Mouse (Mus musculus) layer of hippocampus, adult 9-10 months (tissue): ENCODE results near the gene Hs6st2.

ENCODE experiments used
- DNase-seq: peaks from one replicate; pipeline ENCODE4 v3.0.0; 2022; ENCODE audit warnings: low spot score

Hs6st2 gene

DNA sequence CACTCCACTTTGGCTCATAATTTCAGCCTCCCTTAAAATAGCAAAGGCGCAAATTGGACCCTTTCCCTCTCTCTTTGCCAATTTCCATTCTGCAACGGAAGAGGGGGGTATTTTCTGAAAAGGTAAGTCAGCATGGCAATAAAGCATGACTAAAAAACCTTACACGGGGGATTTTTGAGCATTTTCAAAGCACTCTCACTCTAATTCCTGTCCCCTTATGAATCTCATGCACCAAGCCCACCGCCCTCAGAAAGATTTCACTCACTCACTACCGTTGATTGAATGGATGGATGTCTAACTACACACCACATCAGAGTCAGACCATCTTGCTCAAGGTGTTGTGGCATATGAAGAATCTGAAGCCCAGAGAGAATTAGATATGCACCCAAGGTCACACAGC is at the start of gene Hs6st2:
Gene Hs6st2 (minus strand): TSS at position 101 of the 400 bp plus-strand sequence.
- DNase-seq = no peak

DNA sequence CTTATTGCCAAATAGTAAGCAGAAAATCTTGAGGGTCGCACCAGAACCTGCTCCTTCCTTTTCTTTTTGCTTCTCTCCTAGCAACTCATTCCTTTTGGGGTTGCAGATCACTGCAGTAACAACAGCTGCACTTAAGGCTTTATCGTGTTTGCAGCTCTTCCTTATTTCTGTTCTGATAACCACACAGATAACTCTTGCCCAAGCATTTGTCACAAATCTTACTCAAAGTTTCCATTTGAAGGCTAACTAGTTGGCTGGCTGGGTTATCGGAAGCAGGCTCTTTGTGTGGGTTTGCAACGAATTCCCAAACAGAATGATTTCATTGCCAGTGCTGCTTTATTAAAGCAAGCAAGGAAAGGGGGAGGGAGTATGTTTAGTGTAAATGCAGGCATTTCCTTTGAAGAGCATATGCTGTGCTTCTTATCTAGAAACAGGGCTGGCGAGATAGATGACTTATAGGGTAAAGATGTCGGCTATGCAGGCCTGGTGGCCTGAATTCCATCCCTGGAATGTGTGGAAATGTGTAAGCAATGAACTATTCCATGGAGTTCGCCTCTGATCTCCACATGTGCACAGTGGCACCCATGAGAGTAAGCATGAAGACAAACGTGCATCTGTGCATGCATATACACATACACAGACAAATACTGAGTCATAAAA is 32.6 kb upstream of the Hs6st2 start:
- no peak for DNase-seq

DNA sequence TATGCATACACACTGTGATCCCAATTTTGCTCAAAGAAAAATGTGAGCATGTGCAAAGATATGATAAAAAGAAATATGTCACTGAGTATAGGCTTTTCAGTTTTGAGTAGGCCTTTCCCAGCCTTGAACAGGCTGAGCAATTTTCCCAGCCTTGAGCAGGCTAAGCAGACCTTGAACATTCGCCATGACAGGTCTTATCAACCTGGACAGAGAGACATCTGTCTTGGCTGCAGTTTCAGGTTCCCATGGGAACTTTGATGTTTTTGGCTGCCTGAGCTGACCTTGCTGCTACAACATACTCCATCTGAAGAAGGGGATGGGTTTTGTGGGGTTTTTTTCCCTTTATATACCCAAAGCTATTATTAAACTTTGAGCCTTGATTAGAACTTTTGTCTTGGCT is 31.3 kb upstream of the Hs6st2 start:
- no peak for DNase-seq

DNA sequence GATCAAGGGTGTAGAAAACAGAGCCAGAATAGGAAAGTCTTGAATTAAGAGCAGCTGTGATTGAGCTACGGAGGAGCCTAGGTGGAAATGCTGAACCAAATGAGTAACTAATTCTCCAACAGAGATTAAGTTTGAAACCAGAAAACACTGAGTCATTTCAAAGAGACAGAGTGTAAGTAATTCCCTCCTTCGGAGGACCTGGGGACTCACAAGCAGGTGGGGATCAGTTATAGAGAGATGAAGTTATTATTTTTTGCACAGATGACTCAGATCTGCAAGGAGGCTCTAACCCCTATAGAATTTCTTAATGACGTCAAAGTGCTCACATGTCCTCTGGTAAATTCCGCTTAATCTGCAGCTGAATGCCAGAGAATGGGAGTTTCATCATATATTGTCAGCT is 21.2 kb upstream of the Hs6st2 start:
- DNase-seq = no peak

DNA sequence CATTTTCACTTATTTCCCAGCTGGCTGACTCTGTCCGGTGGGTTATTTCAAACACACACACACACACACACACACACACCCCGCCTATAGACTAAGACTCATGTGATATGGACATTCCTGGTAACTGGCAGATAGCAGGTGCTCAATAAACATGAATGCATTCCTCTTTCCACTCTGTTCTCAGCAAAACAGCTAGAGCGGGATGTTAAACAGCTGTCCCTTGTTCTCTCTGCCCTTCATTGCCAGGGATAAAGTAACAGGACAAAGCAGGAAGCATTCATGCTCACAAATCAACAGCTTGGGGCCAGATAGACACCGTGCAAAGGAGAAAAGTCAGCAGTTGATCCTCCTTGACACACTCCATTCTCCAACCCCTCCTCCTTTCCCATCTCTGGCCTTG is 17.4 kb upstream of the Hs6st2 start:
- no peak for DNase-seq

DNA sequence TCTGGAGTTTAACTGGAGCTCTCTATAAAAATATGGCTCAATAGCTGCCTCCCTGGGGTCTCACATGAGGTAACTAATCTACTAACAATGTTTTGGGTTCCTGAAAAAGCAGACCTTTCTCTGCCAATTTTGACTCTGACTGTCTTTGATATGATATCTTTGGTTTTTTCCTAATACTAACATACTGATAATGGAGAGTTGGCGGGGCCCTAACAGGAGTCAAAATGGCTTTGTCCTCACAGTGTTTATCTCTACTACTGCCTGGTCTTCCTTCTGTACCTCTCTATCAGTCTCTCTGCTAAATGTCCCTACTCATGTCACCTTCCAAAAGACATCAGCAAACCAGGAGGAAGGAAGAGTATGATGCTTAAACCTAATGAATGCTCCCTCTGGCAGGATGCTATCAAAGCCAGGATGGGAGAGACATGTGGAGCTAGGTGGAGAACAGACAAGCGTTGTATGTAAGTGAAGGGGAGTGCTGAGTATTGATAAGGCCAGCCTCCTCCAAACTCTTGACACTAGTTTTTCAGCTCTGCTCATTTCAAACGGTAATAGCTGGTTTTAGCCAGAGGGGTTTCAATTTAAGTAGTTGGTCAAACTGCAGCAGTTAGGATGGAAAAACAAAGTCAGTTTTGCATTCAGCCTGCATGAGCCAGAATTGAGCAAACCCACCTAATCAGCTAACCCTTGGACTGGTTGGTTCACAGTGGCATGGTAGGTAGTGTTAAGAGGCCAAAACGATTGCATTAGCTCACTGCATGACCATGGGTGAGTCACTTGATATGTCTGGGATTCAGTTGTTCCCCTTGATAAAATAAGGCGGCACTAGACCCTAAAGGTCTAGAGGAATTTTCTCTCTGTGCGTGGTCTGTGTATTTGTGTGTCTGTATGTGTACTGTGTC is 4.6 kb upstream of the Hs6st2 start:
- no peak for DNase-seq

DNA sequence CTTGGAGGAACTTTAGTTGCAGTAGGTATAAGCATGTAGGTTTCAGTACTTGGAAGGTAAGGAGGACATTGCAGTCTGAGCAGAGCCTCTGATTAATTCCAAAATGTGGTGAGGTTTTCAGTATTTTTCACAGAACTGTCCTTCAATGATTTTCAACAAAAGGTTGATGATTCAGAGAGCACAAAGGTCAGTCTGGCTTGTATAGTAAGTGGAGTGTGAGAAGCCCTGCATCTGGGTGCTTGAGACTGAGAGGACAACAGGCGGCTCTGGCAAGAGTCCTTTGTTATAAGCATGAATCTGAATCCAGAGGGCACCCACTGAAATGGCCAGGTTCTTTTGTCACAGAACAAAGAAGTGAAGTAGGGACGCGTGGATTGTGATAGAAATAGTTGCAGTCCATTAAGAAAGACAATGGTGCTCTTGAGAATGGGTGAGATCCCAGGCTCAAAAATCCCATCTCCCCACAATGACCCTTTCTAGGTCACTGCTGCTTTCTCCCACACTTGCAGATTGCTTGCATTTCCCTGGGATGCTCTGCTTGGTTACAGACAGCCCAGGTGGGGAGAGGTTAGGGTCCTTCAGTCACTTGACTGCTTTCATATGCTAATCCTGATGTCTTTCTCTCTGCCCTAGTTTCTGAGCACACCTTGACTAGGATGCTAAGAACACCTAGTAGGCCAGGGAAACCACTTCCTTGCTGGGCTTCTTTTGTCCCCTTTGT is 2.8 kb upstream of the Hs6st2 start:
- DNase-seq = no peak

DNA sequence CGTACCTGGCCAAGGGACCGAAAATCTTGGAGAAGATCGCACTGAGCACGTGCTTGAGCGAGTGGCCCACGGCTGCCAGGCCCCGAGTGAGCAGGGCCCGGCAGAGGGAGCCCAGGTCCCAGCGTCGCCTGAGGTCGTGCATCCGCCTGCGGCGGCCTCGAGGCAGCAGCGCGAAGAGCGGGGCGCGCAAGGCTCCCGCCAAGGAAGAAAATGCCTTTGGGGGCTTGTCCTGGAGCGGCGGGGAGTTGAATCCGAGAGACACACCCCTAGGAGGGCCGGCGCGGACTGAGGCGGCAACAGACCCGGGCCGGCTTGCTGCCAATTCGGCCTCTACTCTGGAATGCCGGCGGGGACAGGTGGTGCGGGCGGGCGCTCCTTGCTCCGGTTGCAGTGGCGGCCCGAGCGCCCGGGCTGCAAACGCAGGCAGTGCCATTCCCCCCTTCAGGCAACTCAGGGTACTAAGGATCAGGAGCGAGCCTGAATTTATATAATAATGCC is 437 bp downstream of the Hs6st2 start:
- no peak for DNase-seq

DNA sequence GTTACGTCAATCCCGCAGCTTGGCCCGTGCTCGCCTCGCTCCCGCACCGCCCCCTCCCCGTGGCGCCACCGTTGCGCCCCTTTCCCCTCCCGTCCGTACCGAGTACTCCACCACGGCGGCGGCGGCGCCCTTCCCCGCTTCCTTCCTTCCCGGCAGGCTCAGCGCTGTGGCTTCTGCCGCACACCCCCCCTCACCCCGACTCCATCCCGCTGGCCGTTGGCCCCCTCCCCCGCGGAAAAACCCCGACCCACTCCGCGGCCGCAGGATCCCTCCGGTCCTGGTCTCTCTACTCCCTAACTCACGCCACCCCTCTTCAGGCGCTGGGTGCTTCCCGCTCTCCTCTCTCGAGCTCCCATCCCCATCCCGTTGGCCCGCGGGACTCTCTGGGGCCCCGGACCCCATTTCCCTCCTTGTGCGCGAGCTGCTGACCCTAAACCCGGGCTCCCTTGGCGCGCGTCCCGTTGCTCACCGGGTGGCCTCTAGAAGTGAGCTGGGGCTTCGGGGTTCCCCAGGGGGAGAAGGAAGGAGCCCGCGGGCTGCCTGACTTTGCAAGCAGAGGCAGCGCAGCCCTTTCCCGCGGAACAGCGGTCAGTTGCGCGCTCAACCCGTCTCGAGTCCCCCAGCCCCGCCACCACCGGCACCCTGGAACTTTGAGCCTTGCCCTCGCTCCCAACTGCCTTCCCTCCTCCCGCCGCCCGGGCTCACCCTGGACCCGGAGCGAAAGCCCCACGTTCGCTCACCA is 1.1 kb downstream of the Hs6st2 start:
- no peak for DNase-seq

DNA sequence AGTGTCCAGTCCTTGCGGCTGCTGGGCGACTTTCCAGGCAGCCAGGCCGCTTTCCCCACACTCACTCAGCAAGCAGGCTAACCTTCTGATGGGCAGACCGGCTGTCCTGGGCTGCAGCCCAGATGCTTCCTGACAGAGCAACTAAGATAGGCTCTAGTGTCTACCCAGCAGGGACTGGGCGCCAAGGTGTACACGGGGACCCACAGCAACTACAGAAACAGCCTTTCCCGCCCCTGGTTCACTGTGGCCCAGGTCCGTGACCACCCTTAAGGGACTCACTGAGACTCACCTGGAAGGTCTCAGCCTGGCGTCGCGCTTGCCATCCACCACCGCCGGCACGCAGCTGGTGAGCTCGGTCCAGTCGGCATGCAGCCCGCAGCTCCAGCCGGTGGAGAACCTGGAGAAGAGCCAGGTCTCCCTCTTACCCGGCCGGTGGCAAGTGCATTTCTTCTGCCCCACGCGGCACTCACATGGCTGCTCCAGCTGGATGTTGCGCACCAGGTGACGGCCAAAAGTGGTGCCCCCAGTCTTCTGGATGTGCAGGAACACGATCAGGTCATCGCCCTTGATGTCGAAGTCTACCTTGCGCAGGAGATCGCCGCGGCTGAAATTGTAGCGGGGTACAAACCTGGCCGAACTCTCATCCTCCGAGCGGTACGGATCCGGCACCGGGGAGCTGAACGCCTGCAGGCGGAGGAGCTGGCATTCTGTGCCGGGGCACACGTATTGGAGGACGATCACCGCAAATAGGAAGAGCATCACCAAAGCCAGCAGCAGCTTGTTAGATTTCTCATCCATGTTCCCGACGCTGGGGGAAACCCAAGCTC is 1.8 kb downstream of the Hs6st2 start:
- DNase-seq = no peak

DNA sequence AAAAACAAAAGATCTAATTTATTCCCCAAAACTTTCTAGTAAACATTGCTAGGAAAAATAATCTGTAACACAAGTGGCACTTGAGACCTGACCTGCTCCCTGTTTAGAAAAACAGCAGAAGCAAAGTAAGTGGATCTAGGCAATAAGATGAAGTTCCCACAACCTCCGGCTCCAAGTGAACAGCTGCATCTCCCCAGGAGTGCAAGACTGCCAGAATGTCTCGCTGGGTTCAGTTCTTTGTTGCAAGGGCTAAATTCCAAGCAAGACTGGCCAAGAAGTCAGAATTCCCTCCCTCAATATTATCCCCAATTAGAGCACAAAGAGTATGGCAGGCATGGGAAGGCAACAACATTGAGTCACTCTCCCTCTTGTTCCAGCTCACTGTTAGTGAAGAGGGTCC is 23.4 kb downstream of the Hs6st2 start:
- DNase-seq = no peak

DNA sequence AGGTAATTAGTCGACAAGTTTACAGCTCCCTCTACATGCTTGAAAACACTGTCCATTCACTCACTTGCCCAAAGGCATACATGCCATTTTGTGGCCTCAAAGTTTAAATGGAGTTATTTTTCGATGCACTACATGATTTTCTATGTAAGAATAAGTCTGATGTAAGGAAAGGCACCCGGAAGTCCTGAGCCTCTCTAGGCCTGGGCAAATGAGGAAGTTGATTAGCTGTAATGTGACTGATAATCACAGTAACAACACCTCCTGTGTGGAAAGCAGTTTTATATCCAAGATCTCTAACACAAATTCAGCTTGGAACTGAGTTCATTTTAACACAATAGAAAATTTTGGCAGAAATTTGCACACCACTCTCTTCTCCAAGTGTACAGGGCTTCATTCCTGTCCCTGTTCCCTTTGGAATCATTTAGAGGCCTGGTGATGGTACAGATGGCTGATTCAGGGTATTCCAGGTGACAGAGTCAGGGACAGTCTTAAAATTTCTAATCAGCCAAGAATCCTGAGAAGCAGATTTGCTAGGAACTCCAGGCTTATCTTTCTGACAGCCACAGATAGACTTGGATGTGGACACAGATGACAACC is 38.9 kb downstream of the Hs6st2 start:
- DNase-seq = no peak

DNA sequence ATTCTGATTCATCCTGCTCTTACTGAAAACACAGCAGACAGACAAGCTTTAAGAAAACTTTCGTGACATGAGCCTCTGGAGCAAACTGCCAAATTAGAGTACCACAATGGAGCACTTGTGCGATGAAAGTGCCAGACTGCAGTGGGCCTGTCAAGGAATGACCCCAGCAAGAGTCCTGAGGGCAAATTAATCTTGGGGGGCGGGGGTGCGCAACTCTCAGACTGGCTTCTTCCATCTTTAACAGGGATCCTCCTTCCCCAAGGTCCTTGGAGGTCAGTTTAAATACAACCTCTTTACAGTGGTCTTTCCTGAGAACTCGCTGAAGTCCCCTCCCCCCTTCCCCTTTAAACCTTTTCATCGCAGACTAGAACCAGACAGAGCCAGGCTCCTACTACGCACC is 45.9 kb downstream of the Hs6st2 start:
- no peak for DNase-seq

DNA sequence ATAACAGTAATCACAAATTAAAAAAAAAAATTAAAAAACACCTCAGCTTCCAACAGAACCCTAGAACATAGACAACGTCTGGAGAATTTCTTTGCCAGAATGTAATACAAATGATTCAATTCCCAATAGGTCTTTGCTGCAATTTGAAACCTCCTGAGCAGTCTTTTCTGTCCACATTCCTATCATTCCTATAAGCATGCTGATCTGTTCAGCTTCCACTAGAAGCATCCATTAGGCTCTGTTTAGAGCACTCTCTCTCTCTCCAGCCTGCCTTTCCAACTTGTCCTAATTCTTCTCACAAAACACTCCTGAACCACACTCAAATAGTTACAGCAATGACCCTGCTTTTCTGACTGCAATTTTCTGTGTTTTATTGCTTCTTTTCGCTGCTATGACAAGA is 50.3 kb downstream of the Hs6st2 start:
- DNase-seq = no peak

DNA sequence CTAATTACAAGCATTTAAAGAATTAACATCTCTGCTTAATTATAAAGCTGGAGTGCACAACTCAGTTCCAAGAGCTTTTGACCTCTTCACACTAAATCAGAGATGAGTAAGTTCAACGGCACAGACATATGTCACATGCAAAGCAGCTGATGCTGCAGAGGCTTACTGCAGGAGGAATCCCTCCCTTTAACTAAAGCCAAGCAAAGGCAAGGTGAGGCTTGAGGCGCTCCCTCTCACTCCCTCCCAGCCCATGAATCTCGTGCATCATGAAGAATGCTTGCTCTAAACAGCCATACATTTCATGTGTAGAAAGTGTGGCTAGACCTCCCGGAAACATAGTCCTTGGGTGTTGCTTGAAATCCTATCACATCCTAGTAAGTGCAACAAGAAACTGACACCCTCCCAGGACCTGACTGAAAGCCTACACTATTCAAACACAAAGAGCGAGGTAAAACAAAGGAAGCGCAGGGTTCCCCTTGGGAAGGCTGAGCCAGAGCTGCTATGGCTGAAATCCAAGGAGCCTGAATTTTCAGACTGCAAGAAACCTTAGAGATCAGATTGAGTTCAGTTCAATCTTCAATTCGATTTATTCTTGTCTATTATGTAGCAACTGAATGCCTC is 67.2 kb downstream of the Hs6st2 start:
- DNase-seq = no peak

DNA sequence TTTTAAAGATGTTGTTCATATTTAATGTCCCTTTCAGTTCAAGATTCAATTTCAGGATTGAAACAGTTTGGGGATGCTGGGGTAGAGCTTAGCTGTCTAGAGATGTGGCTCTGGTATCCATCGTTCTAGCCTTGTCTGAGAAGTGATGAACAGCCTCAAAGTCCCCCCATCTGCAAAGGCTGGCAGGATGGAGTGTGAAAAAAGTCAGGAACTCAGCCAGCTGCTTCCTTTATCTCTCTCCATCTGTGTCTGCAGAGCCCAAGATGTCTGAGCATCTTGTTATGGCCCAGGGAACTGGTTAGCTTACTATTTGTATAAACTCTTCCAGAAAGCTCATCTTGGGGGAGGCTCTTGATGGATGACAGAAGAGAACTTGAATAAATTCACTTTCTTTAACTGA is 70.9 kb downstream of the Hs6st2 start:
- no peak for DNase-seq

DNA sequence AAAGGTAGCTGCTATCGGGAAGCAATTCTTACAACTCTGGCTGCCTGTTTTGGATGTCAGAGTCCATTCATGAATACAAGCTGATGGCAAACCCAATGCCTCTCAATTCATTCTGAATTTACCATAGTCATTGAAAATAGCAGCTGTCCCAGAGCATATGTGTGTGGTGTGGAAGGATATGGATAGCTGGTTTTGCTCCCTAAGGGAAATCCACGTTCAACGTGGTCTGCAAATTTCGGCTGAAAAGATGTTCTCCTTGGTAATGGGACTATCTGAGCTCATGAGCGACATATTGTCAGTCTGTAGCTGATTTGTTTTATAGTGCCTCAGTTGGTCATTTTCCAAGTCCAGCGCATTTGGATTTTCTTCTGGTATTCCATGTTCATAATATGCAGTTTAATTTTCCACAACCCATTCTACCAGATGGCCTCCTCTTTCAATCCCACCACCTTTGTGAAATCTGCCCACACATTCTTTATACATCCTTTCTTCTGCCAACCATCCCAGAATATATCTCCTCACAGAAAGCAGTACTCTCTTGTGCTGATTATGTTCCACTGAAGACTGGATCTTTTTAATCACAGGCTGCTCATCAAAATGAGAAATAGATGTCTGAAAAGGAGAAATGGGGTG is 75.3 kb downstream of the Hs6st2 start:
- peak; percentile 26 for DNase-seq

DNA sequence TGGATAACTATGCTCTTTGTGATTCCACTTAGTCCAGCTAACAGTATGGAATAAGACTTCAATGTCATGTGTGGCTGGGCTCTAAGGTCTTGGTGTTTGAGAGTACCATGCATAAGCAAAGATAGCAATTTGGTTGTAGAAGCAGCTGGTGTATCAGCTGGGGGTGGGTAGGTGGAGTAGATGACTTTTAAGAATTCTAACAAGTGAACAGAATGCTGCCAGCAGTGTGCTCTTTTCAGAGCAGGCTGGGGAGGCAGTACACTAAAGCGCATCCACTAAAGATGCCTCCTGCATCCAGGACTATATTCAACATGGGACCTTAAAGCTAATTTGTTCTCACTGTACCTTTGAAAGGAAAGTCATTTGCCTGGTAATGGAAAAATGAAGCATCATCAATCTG is 88.9 kb downstream of the Hs6st2 start:
- DNase-seq = no peak

DNA sequence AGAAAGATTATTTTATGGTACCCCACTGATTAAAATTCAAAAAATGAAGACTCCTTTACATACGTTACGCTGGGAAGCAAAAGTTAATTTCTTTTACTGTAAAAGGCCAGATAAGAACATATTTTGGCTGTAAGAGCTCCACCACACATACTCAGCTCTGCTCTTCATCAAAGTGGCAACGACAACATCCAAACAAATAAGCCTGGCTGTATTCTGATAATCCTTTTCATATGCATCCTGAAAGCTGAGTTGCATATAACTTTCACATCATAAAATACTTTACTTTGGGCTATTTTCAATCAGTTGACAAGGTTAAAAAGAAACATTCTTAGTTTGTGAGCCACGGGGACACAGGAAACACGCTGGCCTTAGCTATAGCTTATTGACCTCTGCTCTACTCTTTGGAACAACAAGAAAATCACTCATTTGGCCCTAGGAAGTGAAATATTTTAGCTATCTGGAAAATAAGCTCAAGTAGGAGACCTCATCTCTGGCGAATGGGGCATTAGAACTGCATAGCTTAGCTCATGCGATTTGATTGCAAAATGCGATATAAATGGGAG is 91.1 kb downstream of the Hs6st2 start:
- no peak for DNase-seq
